Mouse (Mus musculus): Measurements from ENCODE around the gene Ccdc85c.

DNA sequence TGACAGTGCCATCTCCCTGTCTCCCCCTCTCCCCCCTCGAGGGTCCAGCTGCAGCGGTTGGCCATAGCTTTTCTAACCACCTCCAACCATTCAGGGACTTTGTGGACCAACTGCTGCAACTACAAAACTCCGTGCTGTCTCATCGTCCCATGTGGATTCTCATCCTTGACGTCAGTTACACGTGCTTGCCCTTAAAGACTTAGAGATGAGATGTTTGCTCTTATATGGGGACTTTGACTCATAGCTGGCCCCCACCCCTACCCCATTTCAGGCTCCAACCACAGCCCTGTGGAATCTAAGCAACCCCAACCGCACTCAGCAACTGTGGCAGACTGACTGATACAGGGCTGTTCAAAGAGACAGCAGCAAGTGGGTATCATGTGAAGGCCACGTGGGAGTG lies 29.9 kb upstream of the Ccdc85c start:
- TF ChIP-seq CTCF (IDR thresholded peaks at IDR 0.05; ENCODE audit: borderline replicate concordance, extremely low read depth, insufficient read depth, insufficient read length): no peak
- no peak for TF ChIP-seq POLR2A (IDR thresholded peaks at IDR 0.05; ENCODE audit: borderline replicate concordance, extremely low read depth, insufficient read depth, insufficient read length, poor library complexity, severe bottlenecking)

All from brain, embryonic 14.5 days (tissue).